Mouse (Mus musculus): ENCODE results near the gene Brca1. TPM values are rescaled to one million over a fixed set of nuclear protein-coding genes. Genes with fewer than 3 reads are reported as not detected.
"Not testable (repeated sequence)": the region's sequence is repeated elsewhere in the genome, so short reads cannot be mapped to it uniquely, and the experiment has no call there.

The Brca1 gene
- total RNA-seq, 2 experiments from 2014 or later, result 0.61 to 0.70 TPM

DNA sequence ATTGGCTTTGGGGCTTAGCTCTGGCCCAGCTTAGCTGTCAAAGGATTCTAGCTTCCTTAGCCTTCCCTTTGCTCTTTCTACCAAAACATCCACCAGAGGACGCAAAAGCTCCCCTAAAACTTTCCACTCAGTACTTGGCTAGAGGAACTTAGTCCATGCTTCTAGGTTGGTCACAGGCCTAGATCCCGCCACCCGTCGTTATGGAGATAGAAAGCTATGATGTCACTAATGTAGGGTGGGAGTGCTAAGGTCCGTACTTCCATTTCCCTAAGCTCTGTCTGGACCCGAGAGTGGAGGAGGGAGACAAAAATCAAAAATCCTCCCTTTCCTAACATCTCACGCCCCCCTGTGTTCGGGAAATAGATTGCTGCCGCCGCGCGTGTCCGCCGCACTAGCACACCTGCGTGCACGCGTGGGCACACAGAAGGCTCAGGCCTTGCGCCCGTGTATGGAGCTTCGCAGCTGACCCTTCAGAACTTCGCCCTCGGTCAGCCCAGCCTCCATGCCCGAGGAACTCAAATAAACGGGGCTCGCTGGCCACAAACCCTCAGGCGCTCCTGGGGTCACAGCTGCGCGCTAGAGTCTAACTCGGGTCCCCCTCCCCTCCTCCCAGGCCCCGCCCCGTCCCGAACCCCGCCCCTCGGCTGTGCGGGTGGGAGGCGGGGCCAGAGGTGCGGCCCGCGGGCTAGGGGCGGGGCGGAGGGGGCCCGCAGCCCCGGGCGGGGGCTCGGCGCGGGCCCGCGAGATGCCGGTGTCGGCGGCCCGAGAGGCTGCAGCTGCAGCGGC lies 84.1 kb downstream of the Brca1 start:
- peak overlapping the region; percentile 67 for H3K4me3 ChIP-seq
- TF ChIP-seq CTCF (IDR thresholded peaks at IDR 0.05), result peak; percentile 71
- intact Hi-C loops (cut with DNase I), result loop anchor here (2.0 kb wide), 3 partner anchors 51 to 85 kb away; partner anchors contain the start of gene Nbr1
- DNase-seq (ENCODE audit: extremely low spot score in 1 of 2, low spot score in 2 of 2), result peak; percentile 48 to 68
- H3K27ac ChIP-seq, result peak overlapping the region; percentile 76

DNA sequence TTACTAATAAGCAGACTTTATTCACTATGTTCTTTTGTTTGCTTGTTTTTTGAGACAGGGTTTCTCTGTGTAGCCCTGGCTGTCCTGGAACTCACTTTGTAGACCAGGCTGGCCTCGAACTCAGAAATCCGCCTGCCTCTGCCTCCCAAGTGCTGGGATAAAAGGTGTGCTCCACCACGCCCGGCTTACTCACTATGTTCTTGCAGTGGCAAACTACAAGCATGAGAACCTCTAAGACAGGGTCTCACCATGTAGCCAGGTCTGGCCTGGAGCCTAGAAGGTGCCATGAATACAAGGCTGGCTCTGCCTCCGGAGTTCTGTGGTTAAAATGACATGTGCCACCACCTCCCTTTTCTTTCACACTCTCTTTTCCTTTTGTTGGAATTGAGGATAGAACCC lies 85.2 kb downstream of the Brca1 start:
- DNase-seq (ENCODE audit: extremely low spot score in 1 of 2, low spot score in 2 of 2); H3K27ac ChIP-seq; H3K4me3 ChIP-seq: not testable (repeated sequence)
- intact Hi-C loops (cut with DNase I), result loop anchor here (2.0 kb wide), 2 partner anchors 52 to 76 kb away; no protein-coding TSS in a partner anchor

DNA sequence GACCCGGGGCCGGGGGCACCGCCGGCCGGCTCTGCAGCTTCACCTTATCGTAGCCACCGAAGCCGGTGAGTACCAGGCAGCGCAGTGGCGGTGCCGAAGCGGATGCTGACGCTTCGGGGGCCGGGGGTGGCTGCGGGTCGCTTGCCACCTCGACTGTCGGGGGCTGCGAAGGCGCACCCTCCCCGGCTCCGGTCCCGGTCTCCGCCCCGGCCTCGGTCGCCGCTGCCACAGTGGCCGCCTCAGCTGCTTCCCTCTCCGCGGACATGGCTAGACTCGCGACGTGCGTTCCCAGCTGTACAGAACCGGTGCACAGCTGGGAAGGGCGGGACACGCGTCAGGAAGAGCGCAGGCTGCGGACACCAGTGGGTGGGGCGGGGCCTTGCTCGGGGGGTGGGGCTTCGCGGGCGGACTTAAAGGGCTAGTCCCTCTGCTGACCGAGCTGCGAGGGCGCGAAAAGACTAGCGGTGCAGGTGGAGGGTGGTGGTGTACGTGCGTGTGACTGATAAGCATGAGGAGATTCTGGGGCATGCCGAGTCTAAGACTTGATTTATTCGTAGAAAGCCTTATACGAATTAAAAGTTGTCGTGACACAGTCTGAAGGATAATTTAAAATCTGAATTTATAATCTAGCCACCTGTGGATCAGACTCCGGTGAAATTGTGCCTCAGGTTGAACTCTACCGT lies 85.7 kb downstream of the Brca1 start, which contains the start of gene Vat1:
Gene Vat1, minus strand, starts transcription at position 362 of the 683 bp plus-strand sequence.
- peak; percentile 58 to 66 for DNase-seq (ENCODE audit: extremely low spot score in 1 of 2, low spot score in 2 of 2)
- H3K4me3 ChIP-seq, result peak within 1 kb of the TSS; percentile 70
- no peak; the same call in 1 of the 2 replicates for TF ChIP-seq CTCF (IDR thresholded peaks at IDR 0.05)
- intact Hi-C loops (cut with DNase I), result loop anchor here (2.0 kb wide), 3 partner anchors 17 to 77 kb away; partner anchors contain the start of gene Ifi35
- peak within 1 kb of the TSS; percentile 80 for H3K27ac ChIP-seq

DNA sequence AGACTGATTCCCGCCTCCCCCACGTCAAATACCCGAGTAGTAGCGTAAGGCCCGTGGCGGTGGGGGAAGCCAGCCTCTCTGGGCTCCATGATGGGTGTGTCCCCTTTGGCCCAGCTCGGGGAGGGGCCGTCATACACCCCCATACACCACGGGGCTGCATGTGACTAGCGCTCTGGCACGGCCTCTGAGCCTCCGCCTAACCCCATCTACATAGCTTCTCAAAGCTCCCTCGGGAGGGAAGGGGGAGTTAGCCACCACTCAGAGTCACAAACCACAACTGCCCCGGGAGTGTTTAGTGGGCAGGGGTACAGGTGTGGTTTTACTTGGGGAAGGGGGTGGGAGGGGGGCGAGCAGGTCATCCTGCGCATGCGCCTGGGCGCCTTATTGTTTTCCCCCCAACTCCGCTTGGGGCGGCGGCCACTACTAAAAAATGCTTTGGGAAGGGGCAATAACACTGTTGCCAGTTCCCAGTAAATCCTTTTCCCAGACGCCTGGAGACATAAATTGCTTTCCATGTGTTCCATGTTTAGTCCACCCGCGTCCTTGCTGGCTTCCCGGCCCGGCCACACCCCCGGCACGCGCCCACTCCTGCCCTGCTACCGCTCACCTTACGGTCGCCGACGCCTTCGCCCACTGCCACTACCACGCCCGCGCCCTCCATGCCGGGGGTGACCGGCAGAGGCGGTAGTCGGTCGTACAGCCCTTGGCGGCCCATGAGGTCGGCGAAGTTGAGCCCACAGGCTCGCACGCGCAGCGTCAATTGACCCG lies 86.5 kb downstream of the Brca1 start:
- peak overlapping the region; percentile 70 for H3K4me3 ChIP-seq
- peak overlapping the region; percentile 80 for H3K27ac ChIP-seq
- TF ChIP-seq CTCF (IDR thresholded peaks at IDR 0.05), result peak; percentile 1; the same call in 1 of the 2 replicates
- intact Hi-C loops (cut with DNase I), result loop anchor here (2.0 kb wide), 1 partner anchor 16 kb away; the partner anchor contains the start of gene Ifi35
- DNase-seq (ENCODE audit: extremely low spot score in 1 of 2, low spot score in 2 of 2), result peak in 1 of 2 experiments; percentile 38

DNA sequence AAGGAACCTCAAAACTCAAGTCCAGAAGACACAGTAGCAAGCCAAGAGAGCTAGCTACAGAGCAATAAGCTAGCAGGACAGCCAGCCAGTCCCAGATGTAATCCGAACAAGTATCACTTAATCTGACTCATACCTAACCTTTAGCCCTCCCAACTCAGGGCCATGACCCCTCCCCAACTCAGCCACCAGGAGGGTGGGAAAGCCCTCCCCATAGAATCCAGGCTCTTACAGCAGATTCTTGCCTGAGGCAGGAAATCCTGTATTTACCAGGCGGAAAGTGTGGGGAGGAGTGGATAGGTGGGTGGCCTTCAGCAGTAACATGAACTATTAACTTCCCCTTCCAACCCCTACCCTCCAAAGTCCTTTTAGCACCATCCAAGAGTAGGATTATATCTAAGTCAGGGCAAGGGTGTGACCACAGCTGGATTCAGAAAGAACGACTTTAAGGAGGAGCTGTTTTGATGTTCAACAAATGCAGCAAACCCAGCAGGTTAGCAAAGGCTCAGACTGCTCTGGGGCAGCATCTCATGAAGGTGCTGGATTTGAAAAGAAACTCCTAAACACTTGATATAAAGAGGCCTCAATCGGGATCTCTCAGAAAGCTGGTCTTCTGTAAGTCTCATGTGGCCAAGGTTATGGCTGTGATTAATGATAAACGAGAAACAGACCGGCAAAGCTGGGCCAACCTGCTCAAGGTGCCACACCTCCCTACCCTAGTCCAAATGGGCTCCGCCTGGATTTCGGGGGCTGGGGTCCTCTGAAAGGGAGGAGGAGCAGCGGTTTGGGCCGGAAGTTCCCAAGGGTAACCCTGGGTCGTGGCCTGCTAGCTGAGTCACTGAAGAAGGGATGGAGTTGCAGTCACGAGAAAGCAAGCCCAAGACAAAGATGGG lies 87.3 kb downstream of the Brca1 start, which contains the start of gene Rnd2:
Gene Rnd2, plus strand, starts transcription at position 789 of the 890 bp plus-strand sequence.
- TF ChIP-seq CTCF (IDR thresholded peaks at IDR 0.05), result no peak
- peak within 1 kb of the TSS; percentile 70 for H3K4me3 ChIP-seq
- no peak for DNase-seq (ENCODE audit: extremely low spot score in 1 of 2, low spot score in 2 of 2)
- intact Hi-C loops (cut with DNase I), result loop anchor here (2.0 kb wide), 1 partner anchor 16 kb away; the partner anchor contains the start of gene Ifi35
- peak within 1 kb of the TSS; percentile 80 for H3K27ac ChIP-seq

DNA sequence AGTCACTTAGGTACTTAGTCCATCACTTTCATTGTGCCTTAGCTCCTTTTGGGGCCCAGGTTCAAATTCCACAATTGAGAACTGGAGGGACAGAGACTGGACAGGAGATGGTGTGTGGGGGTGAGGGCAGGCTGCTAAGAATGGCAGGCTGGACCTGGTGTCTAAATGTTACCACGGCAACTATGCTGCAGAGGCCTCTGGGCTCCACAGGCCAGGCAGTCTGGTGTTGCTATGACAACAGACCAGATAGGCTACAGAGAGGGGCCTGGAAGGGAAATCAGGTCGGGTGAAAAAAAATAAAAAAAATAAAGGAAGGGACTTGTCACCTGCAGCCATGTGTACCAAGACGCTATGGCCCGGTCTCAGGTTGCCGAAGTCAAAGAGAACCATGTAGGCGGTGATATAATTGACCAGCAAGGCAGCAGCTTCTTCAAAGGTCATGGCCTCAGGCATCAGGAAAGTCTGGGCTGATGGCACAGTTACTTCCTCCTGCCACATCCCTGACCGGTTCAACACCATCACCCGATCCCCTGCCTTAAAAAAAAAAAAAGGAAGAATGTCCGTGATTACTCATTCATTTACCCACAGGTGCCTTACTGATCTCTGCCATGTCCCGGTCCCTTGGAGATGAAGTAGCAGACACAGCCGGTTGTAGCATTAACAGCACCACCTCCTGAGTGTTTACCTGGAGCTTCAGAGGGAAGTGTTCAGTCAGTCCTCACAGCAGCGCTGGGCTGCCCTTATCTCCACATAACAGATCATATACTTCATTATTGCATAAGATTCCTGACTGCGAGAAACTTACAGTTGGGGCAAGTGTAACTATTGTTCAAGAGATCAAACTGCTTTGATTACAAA lies 88.9 kb downstream of the Brca1 start:
- TF ChIP-seq CTCF (IDR thresholded peaks at IDR 0.05), result no peak
- Histone ChIP-seq H3K27ac (no peak overlapping the region), H3K4me3 (no peak overlapping the region)
- DNase-seq (ENCODE audit: extremely low spot score in 1 of 2, low spot score in 2 of 2), result no peak
- intact Hi-C loops (cut with DNase I), result no loop called here

DNA sequence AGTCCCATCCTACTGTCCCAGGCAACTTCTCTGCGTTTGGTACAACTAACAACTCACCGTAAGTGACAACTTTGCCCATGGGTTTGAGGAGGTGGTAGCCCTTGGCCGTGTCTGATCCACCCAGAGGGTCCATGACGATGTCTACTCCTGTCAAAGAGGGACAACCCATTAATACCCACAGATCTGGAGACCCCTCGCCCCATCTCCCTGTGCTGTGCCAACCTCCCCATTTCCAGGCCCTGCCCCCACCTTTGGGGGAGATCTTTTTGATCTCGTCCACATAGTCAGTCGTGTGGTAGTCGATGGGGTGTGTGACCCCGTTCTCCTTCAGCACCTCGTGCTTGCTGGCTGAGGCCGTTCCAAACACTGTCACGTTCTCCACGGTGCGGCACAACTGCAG lies 89.6 kb downstream of the Brca1 start:
- intact Hi-C loops (cut with DNase I), result no loop called here
- TF ChIP-seq CTCF (IDR thresholded peaks at IDR 0.05), result no peak

DNA sequence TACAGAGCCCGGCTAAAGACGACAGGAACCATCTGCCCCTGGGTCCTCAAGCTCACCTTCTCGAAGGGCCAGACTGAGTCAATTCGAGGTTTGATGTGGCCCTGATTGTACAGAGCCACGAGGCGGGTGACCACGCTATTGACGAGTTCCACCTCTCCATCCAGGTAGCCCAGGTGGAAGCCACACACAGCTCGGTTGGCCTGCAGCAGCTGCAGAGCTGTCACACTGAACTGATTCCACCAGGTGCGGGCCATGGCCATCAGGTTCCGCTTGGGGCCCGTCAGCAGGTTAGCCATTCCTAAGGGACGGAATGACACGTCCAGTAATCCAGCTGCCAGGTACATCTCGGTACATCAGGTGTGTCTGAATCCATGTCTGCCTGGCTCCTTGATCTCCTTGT lies 91.4 kb downstream of the Brca1 start:
- intact Hi-C loops (cut with DNase I), result no loop called here
- no peak overlapping the region for H3K4me3 ChIP-seq
- no peak for TF ChIP-seq CTCF (IDR thresholded peaks at IDR 0.05)
- no peak overlapping the region for H3K27ac ChIP-seq
- no peak for DNase-seq (ENCODE audit: extremely low spot score in 1 of 2, low spot score in 2 of 2)

More for the DNA sequence above, 89.6 kb downstream of the Brca1 start:
- no peak for DNase-seq (ENCODE audit: extremely low spot score in 1 of 2, low spot score in 2 of 2)
- H3K27ac ChIP-seq, result no peak overlapping the region
- no peak overlapping the region for H3K4me3 ChIP-seq

DNA sequence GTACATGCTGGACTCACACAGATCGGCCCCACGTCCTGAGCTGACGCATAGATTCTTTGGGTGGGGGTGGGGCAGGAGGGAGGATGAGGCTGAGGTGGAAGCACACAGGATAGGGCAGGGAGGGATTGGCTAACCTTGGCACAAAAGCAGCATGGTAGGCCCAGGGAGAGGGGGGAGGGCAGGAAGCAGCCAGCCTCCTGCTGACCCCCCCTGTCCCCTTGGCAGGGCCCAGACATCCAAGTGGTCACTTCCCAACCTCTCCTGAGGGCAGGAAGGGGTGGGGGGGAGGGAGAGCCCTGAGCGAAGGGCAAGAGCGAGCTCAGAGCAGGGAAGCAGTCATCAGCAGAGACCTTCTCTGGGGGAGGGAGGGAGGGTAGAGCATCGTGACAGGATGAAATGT lies 92.0 kb downstream of the Brca1 start:
- TF ChIP-seq CTCF (IDR thresholded peaks at IDR 0.05), result no peak
- intact Hi-C loops (cut with DNase I), result no loop called here
- H3K27ac ChIP-seq, result no peak overlapping the region

DNA sequence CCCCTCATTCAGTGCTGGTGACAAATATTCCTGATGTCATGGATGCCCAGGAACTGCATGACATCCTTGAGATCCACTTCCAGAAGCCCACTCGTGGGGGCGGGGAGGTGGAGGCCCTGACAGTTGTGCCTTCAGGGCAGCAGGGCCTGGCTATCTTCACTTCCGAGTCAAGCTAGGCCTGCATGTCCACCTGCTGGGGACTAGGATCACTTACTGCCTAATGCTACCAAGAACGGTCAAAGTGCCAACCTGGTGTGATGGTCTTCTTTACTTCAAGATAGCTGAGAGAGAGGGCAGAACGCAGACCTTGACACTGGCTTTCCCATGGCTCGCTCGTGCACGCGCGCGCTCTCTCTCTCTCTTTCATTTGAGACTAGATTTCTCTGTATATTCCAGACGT lies 93.5 kb downstream of the Brca1 start:
- no peak for DNase-seq (ENCODE audit: extremely low spot score in 1 of 2, low spot score in 2 of 2)
- intact Hi-C loops (cut with DNase I), result no loop called here
- no peak overlapping the region for H3K27ac ChIP-seq
- H3K4me3 ChIP-seq, result no peak overlapping the region
- TF ChIP-seq CTCF (IDR thresholded peaks at IDR 0.05), result no peak

More for the DNA sequence above, 92.0 kb downstream of the Brca1 start:
- DNase-seq (ENCODE audit: extremely low spot score in 1 of 2, low spot score in 2 of 2), result no peak
- no peak overlapping the region for H3K4me3 ChIP-seq

All from left cerebral cortex, adult 2 months (tissue).